Mouse (Mus musculus) small intestine, adult 2 months (tissue): ENCODE results near the gene Trim66. TPM values are rescaled to one million over a fixed set of nuclear protein-coding genes. Genes with fewer than 3 reads are reported as not detected.

Source experiments
- H3K27ac ChIP-seq: fragments of 200-500 bp; 2 replicates; pipeline ENCODE4 v1.5.1; 2012; ENCODE audit warnings: low read depth, low read length, control low read depth, inconsistent platforms; ENCODE audit not compliant: insufficient read depth
- H3K27me3 ChIP-seq: fragments of 200-500 bp; 2 replicates; pipeline ENCODE4 v1.6.1; 2012; ENCODE audit warnings: mild to moderate bottlenecking, moderate library complexity, low read length, inconsistent platforms; ENCODE audit not compliant: control insufficient read depth, insufficient read depth
- H3K36me3 ChIP-seq: fragments of 200-500 bp; 2 replicates; pipeline ENCODE4 v1.6.1; 2012; ENCODE audit warnings: mild to moderate bottlenecking, low read length, control low read depth, inconsistent platforms; ENCODE audit not compliant: control insufficient read depth, insufficient read depth
- H3K4me1 ChIP-seq: fragments of 200-500 bp; 2 replicates; pipeline ENCODE4 v1.6.1; 2012; ENCODE audit warnings: low read length, inconsistent platforms, mixed read lengths; ENCODE audit not compliant: control insufficient read depth, insufficient read depth, insufficient read length
- H3K4me3 ChIP-seq: fragments of 200-500 bp; 2 replicates; pipeline ENCODE4 v1.5.1; 2012; ENCODE audit warnings: low read depth, mild to moderate bottlenecking, control low read depth, inconsistent platforms, low read length, moderate library complexity
- CTCF ChIP-seq: fragments of 200-500 bp; IDR thresholded peaks from 2 replicates; pipeline ENCODE4 v1.5.1; 2012; ENCODE audit warnings: low read depth, mild to moderate bottlenecking, control low read depth, inconsistent platforms, low read length, moderate library complexity, mixed read lengths; ENCODE audit not compliant: insufficient replicate concordance, insufficient read length; ENCODE audit errors: extremely low read depth
- POLR2A ChIP-seq: fragments of 200-500 bp; IDR thresholded peaks from 2 replicates; pipeline ENCODE4 v1.6.1; 2012; ENCODE audit warnings: low read depth, mild to moderate bottlenecking, control low read depth, inconsistent platforms, low read length, moderate library complexity
- WGBS: fragments of 180-500 bp; shearing (Covaris S2); methylation state at CpG from one replicate; pipeline ENCODE4 v1.1.7; 2018; 5-methylcytosine and 5-hydroxymethylcytosine counted together
- polyA plus RNA-seq: library from polyadenylated mRNA; depleted of rRNA; stranded (reverse); fragments of >200 nt; gene quantifications from 2 replicates; pipeline ENCODE4 v1.2.3, GENCODE M21; 2012

Trim66 gene
- polyA plus RNA-seq, 1 experiment: 0.03 TPM

DNA sequence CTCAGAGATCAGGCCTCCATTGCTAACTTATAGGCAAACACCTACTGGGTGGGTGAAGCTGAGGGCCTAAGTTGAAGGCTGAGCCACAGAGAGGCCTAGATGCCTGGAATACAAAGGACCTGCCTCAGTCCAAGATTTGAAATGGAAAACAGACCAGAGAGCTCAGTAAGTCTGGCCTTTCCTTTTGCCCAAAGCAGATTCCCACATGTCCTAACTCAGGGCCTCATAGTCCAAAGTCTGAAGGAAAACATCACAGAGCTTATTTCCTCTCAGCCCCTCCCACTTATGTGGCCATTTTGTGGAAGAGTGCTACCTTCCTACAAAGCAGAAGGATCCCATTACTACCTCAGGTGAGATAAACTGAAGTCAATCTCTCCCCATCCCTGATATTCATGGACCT, 33.0 kb upstream of the Trim66 start:
- peaks cover 6% of the 10 kb centered on the region; the same call in 1 of the 2 replicates for H3K4me1 ChIP-seq
- peaks cover 42% of the 10 kb centered on the region for H3K36me3 ChIP-seq
- TF ChIP-seq CTCF (no peak), POLR2A (no peak)
- H3K27me3 ChIP-seq: no peaks in the 10 kb centered on the region
- no peak overlapping the region for H3K27ac ChIP-seq
- no peak overlapping the region for H3K4me3 ChIP-seq

DNA sequence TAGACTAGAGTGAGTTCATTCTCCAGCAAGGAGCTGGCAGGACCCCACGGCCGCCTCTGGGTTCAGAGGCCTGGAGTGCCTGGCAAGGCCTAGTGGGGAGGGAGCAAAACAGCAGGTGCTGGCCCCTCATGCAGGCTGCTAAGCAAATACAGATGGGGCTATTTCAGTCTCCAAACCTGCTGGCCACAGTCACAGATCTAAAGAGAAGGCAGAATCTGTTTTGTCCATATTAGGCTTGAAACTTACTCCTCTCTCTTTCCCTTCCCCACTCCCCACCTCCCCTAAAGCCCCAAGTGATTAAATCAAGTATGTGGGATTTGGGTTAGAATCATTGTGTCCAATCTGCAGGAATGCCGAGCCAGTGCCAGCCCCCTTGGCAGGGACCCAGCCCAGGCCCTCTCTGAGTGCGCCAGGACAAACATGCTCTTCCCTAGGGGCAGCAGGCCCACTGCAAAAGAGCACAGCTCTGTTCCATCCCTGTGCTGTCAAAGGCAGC, 28.6 kb upstream of the Trim66 start:
- H3K27ac ChIP-seq: peak overlapping the region; percentile 42; the same call in 1 of the 2 replicates
- TF ChIP-seq POLR2A (no peak), CTCF (no peak)
- H3K36me3 ChIP-seq: peaks cover 50% of the 10 kb centered on the region
- H3K4me3 ChIP-seq: no peak overlapping the region
- no peaks in the 10 kb centered on the region for H3K27me3 ChIP-seq
- WGBS: 71% methylated on average over 4 of the region's 4 CpGs
- H3K4me1 ChIP-seq: peaks cover 6% of the 10 kb centered on the region; the same call in 1 of the 2 replicates

DNA sequence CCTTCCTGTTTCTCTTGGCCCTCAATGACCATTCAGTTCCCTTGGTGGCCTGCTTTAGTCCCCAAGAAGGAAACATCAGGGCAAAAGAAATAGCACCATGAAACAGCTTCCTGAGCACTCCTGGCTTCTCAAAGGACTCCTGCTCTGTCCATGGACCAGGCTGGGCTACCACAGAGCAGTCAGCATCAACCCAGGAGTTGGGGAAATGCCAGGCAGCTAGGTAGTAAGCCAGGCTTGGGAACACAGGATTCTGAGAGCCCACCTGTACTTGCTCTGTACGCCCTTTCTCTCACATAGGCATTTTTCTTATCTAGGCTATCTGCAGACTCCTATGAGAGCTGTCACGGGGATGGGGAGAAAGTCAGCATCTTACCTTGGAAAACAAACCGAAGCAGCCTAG, 27.0 kb upstream of the Trim66 start:
- TF ChIP-seq POLR2A (no peak), CTCF (no peak)
- WGBS: 91% methylated on average over 3 of the region's 3 CpGs
- Histone ChIP-seq H3K4me1 (0 out of 2 replicates have a peak, but pooled peaks cover 3% of the 10 kb centered on the region), H3K27me3 (no peaks in the 10 kb centered on the region), H3K36me3 (peaks cover 47% of the 10 kb centered on the region), H3K4me3 (no peak overlapping the region), H3K27ac (no peak overlapping the region)

DNA sequence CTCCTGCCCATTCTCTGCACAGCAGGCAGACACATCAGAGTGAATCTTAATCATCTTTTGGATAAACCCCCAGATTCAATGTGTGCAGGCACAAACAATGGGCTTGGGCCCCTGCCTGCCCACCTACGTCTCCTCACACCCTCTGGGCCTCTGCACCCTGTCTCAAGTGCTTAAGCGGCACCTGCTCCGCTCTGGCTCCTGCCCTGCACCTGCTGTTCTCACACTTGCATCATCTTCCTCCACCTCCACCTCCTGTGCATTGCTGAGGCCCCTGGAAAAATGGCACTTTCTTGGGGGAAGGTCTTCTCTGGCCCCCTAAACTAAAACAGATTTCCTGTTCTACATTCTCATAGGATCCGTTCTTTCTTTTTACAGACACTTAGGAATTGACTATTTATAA, 26.0 kb upstream of the Trim66 start:
- H3K4me3 ChIP-seq: no peak overlapping the region
- no peaks in the 10 kb centered on the region for H3K27me3 ChIP-seq
- no peaks in the 10 kb centered on the region for H3K4me1 ChIP-seq
- peaks cover 44% of the 10 kb centered on the region for H3K36me3 ChIP-seq
- TF ChIP-seq CTCF (no peak), POLR2A (no peak)
- WGBS: 88% methylated on average over 4 of the region's 4 CpGs
- H3K27ac ChIP-seq: no peak overlapping the region

DNA sequence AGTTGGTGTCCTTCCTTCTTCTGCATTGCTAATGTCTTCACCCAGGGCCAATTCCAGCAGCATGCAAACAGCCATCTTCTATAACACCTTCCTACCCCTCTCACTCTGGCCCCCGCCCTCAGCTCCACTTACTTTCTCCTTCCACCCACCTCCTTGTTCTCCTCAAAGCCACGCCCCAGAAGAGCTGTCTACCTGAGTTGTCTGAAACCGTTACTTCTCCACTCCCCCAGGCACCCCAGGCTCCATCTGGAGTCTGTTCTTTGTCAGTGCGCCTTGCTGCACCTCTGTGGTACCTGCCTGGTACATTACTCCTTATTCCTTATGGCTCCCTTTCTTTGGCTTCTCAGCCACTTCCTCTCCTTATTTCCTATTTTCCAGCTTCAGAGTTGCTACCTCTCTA, 25.2 kb upstream of the Trim66 start:
- no peaks in the 10 kb centered on the region for H3K27me3 ChIP-seq
- H3K4me1 ChIP-seq: no peaks in the 10 kb centered on the region
- TF ChIP-seq POLR2A (no peak), CTCF (no peak)
- H3K27ac ChIP-seq: no peak overlapping the region
- no peak overlapping the region for H3K4me3 ChIP-seq
- peaks cover 38% of the 10 kb centered on the region for H3K36me3 ChIP-seq
- 74% methylated on average over 4 of the region's 4 CpGs for WGBS

DNA sequence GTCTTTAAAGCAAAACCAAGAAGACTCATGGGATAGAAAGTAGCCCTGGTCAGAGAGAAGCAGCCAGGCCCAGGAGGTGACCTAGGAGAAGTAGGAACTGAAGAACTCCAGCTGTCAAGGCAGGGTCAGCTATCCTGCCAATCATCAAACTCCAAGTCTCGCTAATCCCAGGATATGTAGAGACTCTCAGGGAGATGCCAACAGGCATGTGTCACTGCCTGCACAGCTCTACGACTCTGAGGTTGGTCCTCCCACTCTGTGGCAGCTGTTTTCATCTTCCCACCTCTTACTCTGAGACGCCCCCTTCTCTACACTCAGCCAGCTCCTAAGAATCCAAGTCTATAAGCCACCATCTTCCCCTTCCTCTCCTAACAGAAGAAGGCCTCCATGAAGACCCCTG, 24.8 kb upstream of the Trim66 start:
- Histone ChIP-seq H3K4me1 (no peaks in the 10 kb centered on the region), H3K4me3 (no peak overlapping the region), H3K27ac (no peak overlapping the region; the same call in 1 of the 2 replicates), H3K36me3 (peaks cover 41% of the 10 kb centered on the region), H3K27me3 (no peaks in the 10 kb centered on the region)
- 78% methylated on average over 3 of the region's 3 CpGs for WGBS
- no peak for TF ChIP-seq CTCF

DNA sequence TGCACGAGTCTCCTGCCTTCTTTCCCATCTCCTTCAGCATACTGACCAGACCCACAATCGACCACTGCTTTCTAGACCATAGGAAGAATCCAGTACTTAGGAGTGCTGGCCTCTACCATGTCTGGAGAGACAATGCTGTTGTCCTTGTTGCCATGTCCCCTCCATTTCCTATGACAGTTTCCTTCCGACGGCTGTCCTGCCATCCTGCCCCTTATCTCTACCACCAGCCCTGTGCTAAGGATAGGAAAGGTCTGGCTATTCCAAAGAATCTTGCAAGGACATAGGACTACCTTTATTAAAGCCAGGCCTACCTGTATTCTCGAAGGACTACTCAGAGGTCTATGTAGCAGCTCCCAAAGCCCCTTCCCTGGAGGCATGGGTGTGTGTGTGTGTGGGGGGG, 23.6 kb upstream of the Trim66 start:
- H3K36me3 ChIP-seq: peaks cover 47% of the 10 kb centered on the region
- H3K27ac ChIP-seq: no peak overlapping the region
- 74% methylated on average over 5 of the region's 5 CpGs for WGBS
- H3K27me3 ChIP-seq: no peaks in the 10 kb centered on the region
- TF ChIP-seq POLR2A (no peak), CTCF (no peak)
- no peaks in the 10 kb centered on the region for H3K4me1 ChIP-seq
- no peak overlapping the region for H3K4me3 ChIP-seq
